Mouse (Mus musculus) telencephalon, adult 2 months (tissue): ENCODE measurements around the gene Mb.
"Not testable (repeated sequence)": the region's sequence is repeated elsewhere in the genome, so short reads cannot be mapped to it uniquely, and the experiment has no call there.

ENCODE experiments used
- DNase-seq: peaks from one replicate; pipeline ENCODE4 v3.0.0-alpha.2; 2011; ENCODE audit warnings: low read depth, low spot score

Gene Mb

GRCm38 (mm10) chr15:77065259-77065852, 14.9 kb upstream of the Mb start:
- no peak for DNase-seq

- DNase-seq, result no peak
These were observed 12.3 kb upstream of the Mb start for GRCm38 (mm10) chr15:77062746-77063145.

DNA sequence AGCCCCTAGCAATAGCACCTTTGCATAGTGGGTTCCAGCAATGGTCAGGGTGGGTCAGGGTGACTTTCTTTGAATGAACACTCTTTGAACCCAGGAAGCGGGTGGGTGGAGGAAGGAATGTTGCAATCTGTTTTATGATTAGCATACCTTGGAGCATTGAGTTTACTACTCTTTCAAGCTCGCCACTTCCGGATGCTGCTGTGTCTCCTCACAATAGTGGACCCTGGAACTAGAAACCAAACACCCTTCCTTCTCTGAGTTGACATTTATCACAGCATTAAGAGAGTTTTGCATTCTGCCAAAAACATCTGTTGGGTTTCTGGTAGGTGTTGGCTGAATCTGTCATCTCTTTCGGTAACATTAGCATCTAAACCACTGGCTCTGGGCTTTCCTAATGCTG, 8.9 kb upstream of the Mb start:
- DNase-seq, result not testable (repeated sequence)

GRCm38 (mm10) chr15:77058566-77058965, 8.1 kb upstream of the Mb start:
- no peak for DNase-seq

DNA sequence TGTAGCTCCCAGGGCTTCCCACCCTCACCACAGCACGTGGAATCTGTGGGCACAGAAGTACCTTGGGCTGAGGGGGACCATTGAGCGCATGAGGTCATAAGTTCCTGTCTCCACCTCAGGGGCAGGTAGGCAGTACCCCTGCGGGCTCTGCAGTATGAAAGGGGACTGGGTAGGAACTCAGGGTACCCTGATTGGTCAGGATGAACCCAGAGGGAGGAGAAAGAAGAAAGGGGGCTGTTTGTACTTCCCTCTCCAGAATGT, 6.3 kb upstream of the Mb start:
- DNase-seq, result no peak

- DNase-seq, result no peak
These were observed 5.7 kb upstream of the Mb start for GRCm38 (mm10) chr15:77056001-77056790.

DNA sequence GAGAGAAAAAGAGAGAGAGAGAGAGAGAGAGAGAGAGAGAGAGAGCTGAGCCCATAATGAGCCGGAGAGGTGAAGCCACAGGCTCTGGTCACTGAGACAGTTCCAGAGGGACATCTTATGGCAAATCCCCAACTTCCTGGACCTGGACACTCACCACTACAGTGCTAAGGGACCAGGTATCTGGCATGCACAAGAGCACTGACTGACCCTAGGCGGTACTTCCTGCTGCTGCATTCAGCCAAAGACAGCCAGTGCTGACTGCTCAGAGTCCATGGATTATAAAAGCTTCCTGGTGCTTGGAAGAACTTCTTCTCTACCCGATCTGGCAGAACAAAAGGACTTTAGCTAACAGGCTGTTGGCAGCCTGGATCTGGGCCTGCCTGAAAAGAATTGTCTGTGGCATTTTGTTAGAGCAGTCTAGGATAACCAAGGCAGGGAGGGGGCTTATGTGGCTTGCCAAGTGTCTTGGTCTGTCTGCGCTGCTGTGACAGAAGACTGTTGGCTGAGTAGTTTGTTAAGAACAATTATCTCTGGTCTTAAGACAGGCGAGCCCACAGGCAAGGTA, 4.2 kb upstream of the Mb start:
- no peak for DNase-seq

- no peak for DNase-seq
These were observed 2.6 kb upstream of the Mb start for GRCm38 (mm10) chr15:77053021-77053420.

- DNase-seq, result no peak
These were observed 1.7 kb upstream of the Mb start for GRCm38 (mm10) chr15:77052176-77052575.

DNA sequence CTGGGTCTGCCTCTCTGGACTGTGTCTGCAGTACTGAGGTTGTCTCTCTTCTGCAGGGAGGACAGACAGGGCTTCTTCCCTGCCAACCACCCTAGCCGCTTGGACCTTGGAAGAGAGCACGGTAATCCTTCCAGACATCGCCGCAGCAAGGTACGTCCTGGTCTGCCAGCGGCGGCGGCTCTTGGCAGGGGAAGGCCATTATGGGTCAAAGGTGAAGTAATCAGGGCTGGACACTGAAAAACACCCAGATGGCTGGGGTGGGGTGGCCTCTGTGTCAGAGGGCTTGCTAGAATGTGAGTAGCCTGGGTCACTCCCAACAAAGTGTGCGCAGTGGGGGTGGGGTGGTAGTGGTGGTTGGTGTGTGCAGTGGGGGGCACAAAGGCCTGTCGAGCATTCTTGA, 4.9 kb downstream of the Mb start:
- DNase-seq, result no peak

DNA sequence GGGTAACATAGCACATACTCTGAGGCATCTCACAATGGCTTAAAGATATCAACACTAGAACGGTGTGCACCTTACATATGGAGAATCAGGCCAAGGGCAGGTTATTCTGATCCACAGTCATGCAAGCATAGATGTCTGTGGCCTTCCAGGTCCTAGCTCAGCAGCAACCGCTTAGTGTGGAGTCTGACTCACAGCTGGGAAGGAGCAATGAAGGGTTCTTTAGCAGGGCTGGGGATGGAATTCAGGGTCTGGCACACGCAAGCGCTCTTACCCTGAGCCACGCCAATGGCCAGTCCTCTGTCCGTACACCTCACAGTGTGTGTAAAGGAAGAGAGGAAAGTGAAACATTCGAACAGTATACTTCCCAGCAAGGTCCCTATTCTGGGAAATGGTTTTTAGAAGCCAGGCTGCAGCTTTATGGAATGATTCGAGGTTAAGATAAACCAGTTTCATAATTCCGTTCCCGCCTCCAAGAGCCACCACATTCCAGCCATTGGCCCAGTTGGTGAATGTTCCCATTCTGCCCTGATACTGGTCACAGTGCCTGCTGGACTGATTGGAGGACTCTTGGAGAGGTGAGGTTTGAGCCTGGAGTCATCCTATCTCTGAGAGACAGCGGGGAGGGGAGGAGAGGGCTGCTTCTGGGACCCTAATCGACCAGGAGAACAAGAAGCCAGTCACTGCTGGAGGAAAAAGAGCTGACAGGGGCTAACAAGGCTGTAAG, 5.7 kb downstream of the Mb start, which contains the start of gene Apol6:
TSS of gene Apol6 (plus strand) at position 133 of the 724 bp plus-strand sequence.
- DNase-seq, result no peak

DNA sequence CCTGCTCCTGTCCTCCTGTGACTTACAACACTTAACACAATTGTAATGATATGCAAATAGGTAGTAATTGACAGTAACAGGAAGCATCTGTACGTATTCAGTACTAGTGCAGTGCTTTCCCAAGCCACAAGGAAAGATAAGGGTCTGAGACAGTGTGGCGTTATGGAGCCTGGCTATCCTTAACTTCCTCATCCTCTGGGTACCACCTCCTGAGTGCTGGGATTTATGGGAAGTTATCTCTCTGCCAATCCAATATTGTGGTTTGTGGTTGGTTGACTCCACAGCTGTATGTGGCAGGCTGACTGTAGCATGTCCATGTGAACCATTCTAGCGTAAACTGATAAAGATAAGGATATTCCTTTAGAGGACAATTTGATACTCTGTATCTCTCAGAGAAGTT, 9.7 kb downstream of the Mb start:
- no peak for DNase-seq

GRCm38 (mm10) chr15:77039211-77039700, 11.2 kb downstream of the Mb start:
- DNase-seq, result no peak

DNA sequence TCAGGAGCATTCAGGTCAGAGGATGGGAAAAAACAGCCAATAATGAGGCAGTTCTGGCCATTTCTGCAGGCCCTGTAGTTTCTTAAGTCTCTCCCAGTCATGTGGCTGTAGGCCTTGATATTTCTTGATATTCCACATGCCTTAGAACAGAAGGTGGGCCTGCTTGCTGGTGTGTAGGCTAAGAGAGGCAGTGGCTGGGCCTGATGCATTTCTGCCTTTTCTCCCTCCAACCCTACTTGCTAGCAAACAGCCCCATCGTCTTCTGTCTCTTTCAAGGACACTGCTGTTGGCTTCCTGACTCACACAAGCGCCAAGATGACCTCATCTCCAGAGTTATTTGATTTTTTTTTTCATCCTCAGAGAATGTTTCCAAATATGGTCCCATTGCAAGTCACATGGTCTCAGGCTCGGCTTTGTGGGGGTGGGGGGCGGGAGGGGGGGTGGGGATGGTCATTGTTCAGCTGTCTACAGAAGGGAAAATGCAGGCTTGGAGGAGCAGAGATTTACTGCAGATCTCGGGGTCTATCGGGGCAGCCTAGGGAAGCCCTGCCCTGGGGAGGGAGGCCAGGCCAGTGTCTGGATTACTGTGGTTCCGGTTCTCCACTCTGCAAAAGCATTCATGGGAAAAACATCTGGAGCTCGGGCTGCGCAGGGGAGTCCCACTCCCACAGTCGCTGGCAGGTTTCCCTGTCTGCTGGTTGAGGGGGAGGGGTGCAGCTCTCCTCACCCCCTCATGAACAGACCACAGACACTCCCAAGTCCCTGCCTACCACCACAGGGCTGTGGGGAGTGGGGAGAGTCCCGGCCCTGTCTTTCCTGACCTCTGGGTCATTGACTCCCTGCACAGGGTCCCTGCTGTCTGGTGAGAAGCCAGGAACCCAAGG, 12.9 kb downstream of the Mb start:
- DNase-seq, result peak; percentile 48

DNA sequence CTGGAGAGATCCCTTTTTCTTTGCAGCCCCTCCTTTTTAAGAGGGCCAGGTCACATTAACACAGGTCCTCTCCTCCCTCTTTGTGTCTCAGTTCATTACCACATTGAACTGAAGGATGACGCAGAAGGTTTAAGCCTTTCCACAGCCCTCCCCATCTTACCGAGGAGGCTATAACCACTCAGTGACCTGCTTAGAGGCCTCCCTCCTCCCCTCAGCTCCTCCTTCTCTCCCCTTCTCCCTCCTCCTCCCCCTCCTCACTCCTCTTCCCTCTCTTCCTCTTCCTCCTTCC, 13.5 kb downstream of the Mb start:
- no peak for DNase-seq

GRCm38 (mm10) chr15:77036320-77036988, 14.0 kb downstream of the Mb start:
- DNase-seq, result no peak

GRCm38 (mm10) chr15:77035643-77036042, 14.8 kb downstream of the Mb start:
- no peak for DNase-seq

DNA sequence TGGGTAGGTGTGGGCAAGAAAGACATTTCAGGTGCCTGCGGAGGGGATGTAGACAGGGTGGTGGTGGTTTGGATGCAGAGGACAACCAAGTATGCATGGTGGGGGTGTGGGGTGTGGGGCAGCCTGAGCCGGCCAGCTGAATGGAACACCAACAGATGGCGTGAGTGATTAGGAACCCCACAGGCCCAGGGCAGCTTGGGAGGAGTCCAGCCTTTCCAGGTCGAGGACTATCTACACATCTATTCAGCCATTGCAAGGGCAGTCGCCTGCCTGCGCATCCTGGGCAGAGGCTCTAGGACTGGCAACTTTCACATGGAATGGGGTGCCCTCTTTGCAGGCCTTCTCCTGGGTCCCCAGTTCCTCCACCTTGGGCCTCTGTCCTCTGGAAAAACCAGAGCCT, 15.9 kb downstream of the Mb start:
- no peak for DNase-seq

GRCm38 (mm10) chr15:77031271-77031670, 19.2 kb downstream of the Mb start:
- DNase-seq, result no peak

DNA sequence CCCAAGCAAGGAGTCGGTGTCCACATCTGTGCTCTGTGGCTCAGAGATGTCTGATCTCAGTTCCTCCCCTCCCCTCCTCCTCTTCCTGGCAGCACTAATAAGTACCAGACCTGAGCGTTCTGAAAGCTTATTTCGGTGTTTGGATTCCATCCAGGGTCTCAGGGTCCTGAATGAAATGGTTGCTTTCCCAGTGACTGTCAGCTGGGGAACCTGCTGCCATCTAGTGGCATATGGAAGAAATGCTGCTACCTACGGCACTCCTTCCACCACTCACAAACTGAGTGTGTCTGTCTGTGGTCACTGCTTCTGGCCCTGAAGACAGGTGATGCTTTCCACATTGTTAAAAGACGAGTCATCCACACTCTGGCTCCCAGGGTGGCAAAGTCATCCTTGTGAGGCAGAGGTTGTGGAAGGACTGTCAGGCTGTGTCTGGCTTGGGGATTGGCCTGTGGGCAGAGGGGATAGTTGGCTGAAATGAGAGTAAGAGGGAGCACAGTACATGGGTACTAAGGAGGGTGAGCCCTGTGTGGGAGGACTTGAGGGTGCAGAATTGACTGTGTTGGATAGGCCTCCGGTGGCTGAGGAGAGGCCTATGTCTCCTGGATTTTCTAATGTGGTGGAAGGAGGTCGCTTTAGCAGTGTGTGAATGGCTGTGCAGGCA, 21.0 kb downstream of the Mb start:
- DNase-seq, result no peak

DNA sequence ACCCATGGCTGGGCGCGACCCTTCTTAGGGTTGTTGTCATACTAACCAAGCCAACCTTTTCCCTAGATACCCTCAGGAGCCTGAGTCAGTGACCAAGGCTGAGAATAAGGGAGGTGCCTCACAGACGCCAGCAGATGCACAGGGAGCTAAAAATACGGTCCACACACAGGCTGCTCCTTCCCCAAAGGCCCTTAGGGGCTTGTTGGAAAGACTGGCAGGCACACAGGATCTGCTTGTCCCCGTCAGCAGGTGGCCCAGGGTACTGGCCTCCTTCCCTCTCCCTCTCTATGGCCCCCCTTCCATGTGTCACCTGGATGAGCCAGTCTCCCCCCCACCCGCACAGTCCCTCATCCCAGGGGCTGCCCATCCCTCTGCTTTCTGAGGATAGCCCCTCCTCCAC, 22.8 kb downstream of the Mb start:
- no peak for DNase-seq
